Mouse (Mus musculus) forebrain, embryonic 11.5 days (tissue): Measurements from ENCODE around the gene Ndufa3. TPM values are rescaled to one million over a fixed set of nuclear protein-coding genes. Genes with fewer than 3 reads are reported as not detected.
"Not testable (repeated sequence)": the region's sequence is repeated elsewhere in the genome, so short reads cannot be mapped to it uniquely, and the experiment has no call there.

Experiments used
- ATAC-seq: fragments of 200-750 bp; cut with Nextera tagmentation; replicated peaks from 2 replicates; pipeline ENCODE4 v1.8.0; 2017; ENCODE audit warnings: moderate TSS enrichment; ENCODE audit not compliant: low FRiP score
- DNase-seq: peaks from one replicate; pipeline ENCODE4 v3.0.0-alpha.2; 2017; ENCODE audit warnings: low spot score
- H3K27ac ChIP-seq: fragments of 300-500 bp; sonication (generic); 2 replicates; pipeline ENCODE4 v1.5.1; 2014; ENCODE audit warnings: low read depth, low read length
- H3K27me3 ChIP-seq: fragments of 300-500 bp; sonication (generic); 2 replicates; pipeline ENCODE4 v1.6.1; 2014; ENCODE audit warnings: mild to moderate bottlenecking, low read length, mixed read lengths; ENCODE audit not compliant: control insufficient read depth, insufficient read depth
- H3K36me3 ChIP-seq: fragments of 300-500 bp; sonication (generic); 2 replicates; pipeline ENCODE4 v1.6.1; 2014; ENCODE audit warnings: mild to moderate bottlenecking, low read length, moderate library complexity, mixed read lengths; ENCODE audit not compliant: control insufficient read depth, insufficient read depth
- H3K4me1 ChIP-seq: fragments of 300-500 bp; sonication (generic); replicated peaks from 2 replicates; pipeline ENCODE4 v1.6.1; 2014; ENCODE audit warnings: low read length, mixed read lengths; ENCODE audit not compliant: control insufficient read depth, insufficient read depth
- H3K4me2 ChIP-seq: fragments of 300-500 bp; sonication (generic); 2 replicates; pipeline ENCODE4 v1.6.1; 2014; ENCODE audit warnings: low read depth, mild to moderate bottlenecking, low read length, moderate library complexity, mixed read lengths; ENCODE audit not compliant: severe bottlenecking
- H3K4me3 ChIP-seq: fragments of 300-500 bp; sonication (generic); 2 replicates; pipeline ENCODE4 v1.5.1; 2014; ENCODE audit warnings: low read depth, low read length
- H3K9ac ChIP-seq: fragments of 300-500 bp; sonication (generic); 2 replicates; pipeline ENCODE4 v1.6.1; 2014; ENCODE audit warnings: low read length
- H3K9me3 ChIP-seq: fragments of 300-500 bp; sonication (generic); 2 replicates; pipeline ENCODE4 v1.6.1; 2016; ENCODE audit warnings: low read length, mixed read lengths; ENCODE audit not compliant: control insufficient read depth
- WGBS: fragments of 180-500 bp; shearing (Covaris S2); extraction: QIAGEN DNeasy Blood & Tissue Kit; methylation state at CpG from one replicate; pipeline ENCODE4 v1.1.7; 2014; 5-methylcytosine and 5-hydroxymethylcytosine counted together
- polyA plus RNA-seq: library from polyadenylated mRNA; unstranded; fragments of >200 nt; fragmentation: Nextera tagmentation; extraction: Ambion mirVana; gene quantifications from 2 replicates; pipeline ENCODE4 v1.2.1, GENCODE M21; 2014

Ndufa3 gene
- polyA plus RNA-seq, 1 experiment from 2014 or later: 338 TPM

GRCm38 (mm10) chr7:3597755-3598154 is 19.4 kb upstream of the Ndufa3 start:
- H3K36me3 ChIP-seq, DNase-seq, H3K27ac ChIP-seq, H3K27me3 ChIP-seq, H3K9ac ChIP-seq, H3K9me3 ChIP-seq, H3K4me1 ChIP-seq, H3K4me3 ChIP-seq, H3K4me2 ChIP-seq, ATAC-seq: not testable (repeated sequence)
- WGBS: 59% methylated on average over 1 of the region's 1 CpGs

- Histone ChIP-seq H3K4me2 (no peak overlapping the region), H3K4me3 (no peak overlapping the region), H3K9ac (no peak overlapping the region), H3K9me3 (no peaks in the 10 kb centered on the region), H3K4me1 (no peaks in the 10 kb centered on the region), H3K27me3 (no peaks in the 10 kb centered on the region), H3K27ac (no peak overlapping the region), H3K36me3 (no peaks in the 10 kb centered on the region)
- DNase-seq: peak; percentile 71
- WGBS: 16% methylated on average over 4 of the region's 4 CpGs
- ATAC-seq: no peak
These were observed 16.1 kb upstream of the Ndufa3 start for GRCm38 (mm10) chr7:3601119-3601518.

DNA sequence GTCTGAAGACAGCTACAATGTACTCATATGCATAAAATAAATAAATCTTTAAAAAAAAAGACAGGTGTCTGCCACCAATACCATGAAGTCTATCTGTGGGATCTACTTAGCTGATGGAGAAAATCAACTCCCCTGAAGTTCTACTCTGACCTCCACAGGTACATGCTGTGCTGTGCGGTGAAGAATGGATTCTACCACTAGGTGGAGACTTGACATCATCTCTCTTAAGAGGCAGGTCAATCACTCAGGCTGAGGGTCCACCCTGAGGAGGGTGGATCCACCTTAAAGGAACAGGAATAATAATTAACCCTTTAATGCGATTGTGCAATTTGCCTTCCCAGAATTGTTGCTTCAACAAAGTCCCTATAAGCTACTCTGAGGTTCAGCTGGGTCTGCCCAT is 10.4 kb upstream of the Ndufa3 start:
- no peaks in the 10 kb centered on the region for H3K27me3 ChIP-seq
- H3K27ac ChIP-seq: no peak overlapping the region
- no peak for DNase-seq

DNA sequence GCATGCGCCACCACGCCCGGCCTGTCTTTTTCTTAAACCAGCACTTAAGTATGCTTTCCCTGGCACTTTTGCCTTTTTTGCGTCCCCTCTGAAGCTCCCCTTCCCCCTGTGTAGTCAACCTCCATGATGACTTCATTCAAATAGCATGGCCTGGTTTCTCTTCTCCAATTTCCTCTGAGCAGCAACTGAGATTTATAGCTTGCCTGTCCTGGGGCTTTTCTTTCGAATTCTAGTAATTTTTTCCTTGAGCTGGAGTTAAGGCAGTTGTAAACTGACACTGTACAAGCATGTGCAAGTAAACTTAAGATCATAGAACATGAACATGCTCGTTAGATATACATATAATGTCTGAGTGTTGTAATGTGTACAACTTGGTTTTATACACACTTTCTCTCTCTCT is 9.8 kb upstream of the Ndufa3 start:
- Histone ChIP-seq H3K4me1 (no peaks in the 10 kb centered on the region), H3K9ac (no peak overlapping the region), H3K9me3 (no peaks in the 10 kb centered on the region), H3K27ac (no peak overlapping the region), H3K27me3 (no peaks in the 10 kb centered on the region), H3K4me2 (no peak overlapping the region), H3K36me3 (no peaks in the 10 kb centered on the region), H3K4me3 (no peak overlapping the region)
- ATAC-seq: no peak
- WGBS: 86% methylated on average over 6 of the region's 6 CpGs
- no peak for DNase-seq

More for the DNA sequence above, 10.4 kb upstream of the Ndufa3 start:
- Histone ChIP-seq H3K4me2 (no peak overlapping the region), H3K4me3 (no peak overlapping the region), H3K36me3 (no peaks in the 10 kb centered on the region), H3K9me3 (no peaks in the 10 kb centered on the region), H3K9ac (no peak overlapping the region), H3K4me1 (no peaks in the 10 kb centered on the region)
- ATAC-seq: no peak
- WGBS: 26% methylated on average over 2 of the region's 2 CpGs

DNA sequence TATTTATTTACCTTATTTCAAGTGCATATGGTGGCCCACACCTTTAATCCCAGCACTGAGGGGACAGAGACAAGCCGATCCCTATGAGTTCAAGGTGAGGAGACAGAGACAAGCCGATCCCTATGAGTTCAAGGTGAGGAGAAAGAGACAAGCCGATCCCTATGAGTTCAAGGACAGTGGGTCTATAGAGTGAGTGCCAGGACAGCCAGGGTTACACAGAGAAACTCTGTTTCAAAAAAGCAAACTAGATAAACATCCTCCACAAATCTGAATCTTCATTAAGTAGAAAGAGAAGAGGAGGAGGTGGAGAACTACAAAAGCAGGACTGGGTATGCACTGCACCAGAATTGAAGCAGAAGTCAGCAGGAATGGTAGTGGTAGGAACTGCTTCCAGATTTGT is 8.5 kb upstream of the Ndufa3 start:
- DNase-seq (no peak), ATAC-seq (no peak)
- no peaks in the 10 kb centered on the region for H3K9me3 ChIP-seq
- no peaks in the 10 kb centered on the region for H3K4me1 ChIP-seq
- H3K9ac ChIP-seq: no peak overlapping the region
- no peaks in the 10 kb centered on the region for H3K36me3 ChIP-seq
- no peak overlapping the region for H3K4me2 ChIP-seq
- no peak overlapping the region for H3K27ac ChIP-seq
- 96% methylated on average over 3 of the region's 3 CpGs for WGBS
- no peaks in the 10 kb centered on the region for H3K27me3 ChIP-seq
- no peak overlapping the region for H3K4me3 ChIP-seq

DNA sequence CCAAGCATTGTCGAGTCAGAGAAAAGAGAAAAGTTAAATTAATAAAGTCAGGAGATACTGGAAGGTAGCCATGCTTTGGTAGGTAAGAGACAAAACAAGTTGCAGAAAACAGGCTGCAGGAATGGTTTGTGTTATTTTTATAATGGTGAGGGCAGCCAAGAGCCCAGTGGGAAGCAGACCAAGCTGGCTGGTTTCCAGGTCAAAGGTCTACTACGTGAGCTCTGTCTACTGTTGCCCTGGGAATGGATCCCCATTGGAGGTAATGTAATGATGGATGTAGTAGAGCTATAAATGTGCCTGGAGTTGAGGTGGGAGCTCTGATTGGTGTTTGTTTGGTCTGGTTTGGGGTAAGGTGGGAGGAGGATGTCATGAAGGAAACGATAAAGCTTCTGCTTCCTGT is 8.1 kb upstream of the Ndufa3 start:
- no peak for DNase-seq
- H3K4me3 ChIP-seq: no peak overlapping the region
- H3K27me3 ChIP-seq: no peaks in the 10 kb centered on the region
- H3K36me3 ChIP-seq: no peaks in the 10 kb centered on the region
- H3K4me1 ChIP-seq: no peaks in the 10 kb centered on the region
- no peak for ATAC-seq
- H3K4me2 ChIP-seq: no peak overlapping the region
- no peak overlapping the region for H3K9ac ChIP-seq
- WGBS: 84% methylated on average over 3 of the region's 3 CpGs
- H3K27ac ChIP-seq: no peak overlapping the region
- no peaks in the 10 kb centered on the region for H3K9me3 ChIP-seq

- 83% methylated on average over 3 of the region's 3 CpGs for WGBS
- no peak for DNase-seq
These were observed 6.7 kb upstream of the Ndufa3 start for GRCm38 (mm10) chr7:3610437-3610836.

DNA sequence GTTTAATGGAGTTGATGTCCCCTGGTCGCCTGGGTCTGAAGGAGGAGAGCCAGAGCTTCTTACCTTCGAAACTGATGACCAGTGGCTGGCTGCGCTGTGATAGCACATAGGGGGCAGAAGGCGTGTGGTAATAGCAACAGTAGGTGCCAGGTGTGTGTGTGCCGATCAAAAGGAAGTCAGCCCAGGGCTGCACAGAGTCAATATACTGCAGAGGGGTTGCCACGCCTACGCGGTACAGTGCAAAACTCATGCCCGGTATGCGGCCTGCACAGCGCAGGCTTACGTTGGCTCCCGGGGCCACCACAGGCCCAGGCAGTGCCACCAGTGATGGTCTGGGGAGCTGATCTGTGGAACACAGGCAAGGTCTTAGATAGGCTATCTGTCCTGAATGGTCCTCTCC is 6.2 kb upstream of the Ndufa3 start:
- Histone ChIP-seq H3K27ac (no peak overlapping the region), H3K9ac (no peak overlapping the region), H3K36me3 (no peaks in the 10 kb centered on the region), H3K27me3 (no peaks in the 10 kb centered on the region), H3K4me2 (no peak overlapping the region), H3K4me1 (no peaks in the 10 kb centered on the region), H3K9me3 (no peaks in the 10 kb centered on the region), H3K4me3 (no peak overlapping the region)
- DNase-seq (no peak), ATAC-seq (no peak)
- whole genome bisulfite sequencing: 86% methylated on average over 13 of the region's 13 CpGs

More at GRCm38 (mm10) chr7:3610437-3610836, 6.7 kb upstream of the Ndufa3 start:
- H3K4me1 ChIP-seq: no peaks in the 10 kb centered on the region
- H3K4me2 ChIP-seq: no peak overlapping the region
- no peaks in the 10 kb centered on the region for H3K9me3 ChIP-seq
- ATAC-seq: no peak
- no peak overlapping the region for H3K4me3 ChIP-seq
- H3K27ac ChIP-seq: no peak overlapping the region
- no peaks in the 10 kb centered on the region for H3K27me3 ChIP-seq
- H3K9ac ChIP-seq: no peak overlapping the region
- no peaks in the 10 kb centered on the region for H3K36me3 ChIP-seq

DNA sequence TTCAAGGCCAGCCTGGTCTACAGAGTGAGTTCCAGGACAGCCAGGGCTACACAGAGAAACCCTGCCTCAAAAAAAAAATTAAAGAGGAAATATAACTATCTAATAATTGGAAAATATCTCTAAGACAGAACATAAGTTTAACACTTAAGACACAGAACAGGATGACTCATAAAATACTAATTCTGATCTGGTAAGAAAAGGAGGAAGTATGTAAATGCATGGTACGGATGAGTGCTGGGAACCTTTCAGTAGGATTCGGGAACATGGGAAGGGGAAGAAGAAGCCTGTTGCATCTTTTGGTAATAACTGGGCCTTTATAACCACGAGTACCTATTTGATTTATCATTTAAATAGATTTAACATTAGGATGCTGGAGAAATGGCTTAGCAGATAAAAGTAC is 3.2 kb upstream of the Ndufa3 start:
- no peak for DNase-seq
- Histone ChIP-seq H3K27me3 (no peaks in the 10 kb centered on the region), H3K9me3 (no peaks in the 10 kb centered on the region), H3K36me3 (no peaks in the 10 kb centered on the region), H3K4me1 (no peaks in the 10 kb centered on the region; the same call in 1 of the 2 replicates), H3K27ac (no peak overlapping the region), H3K4me3 (no peak overlapping the region), H3K4me2 (no peak overlapping the region), H3K9ac (no peak overlapping the region)
- WGBS: 76% methylated on average over 3 of the region's 3 CpGs
- ATAC-seq: no peak
